Mouse (Mus musculus): ENCODE measurements around the gene Mgst3.
"Not testable (repeated sequence)": the region's sequence is repeated elsewhere in the genome, so short reads cannot be mapped to it uniquely, and the experiment has no call there.

The Mgst3 gene

DNA sequence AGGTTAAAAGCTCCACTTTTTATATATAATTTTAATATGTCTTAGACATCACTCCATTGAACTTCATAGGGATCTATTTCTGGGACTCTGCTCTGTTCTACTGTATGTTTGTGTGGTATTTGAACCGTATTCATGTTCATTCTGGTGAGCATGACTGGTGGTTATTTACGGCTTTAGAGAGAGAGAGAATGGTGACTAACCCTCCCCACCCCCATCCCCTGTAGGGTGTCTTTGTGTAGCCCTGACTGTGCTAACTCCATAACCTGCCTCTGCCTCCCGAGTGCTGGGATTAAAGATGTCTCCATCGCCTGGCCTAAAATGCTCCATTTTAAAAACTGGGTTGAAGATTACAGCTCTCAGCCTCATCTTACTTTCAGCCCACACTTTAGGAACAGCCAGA, 33.4 kb downstream of the Mgst3 start:
- DNase-seq (ENCODE audit: inconsistent ontology term), result no peak

GRCm38 (mm10) chr1:167358731-167359130, 34.9 kb downstream of the Mgst3 start:
- no peak for DNase-seq (ENCODE audit: inconsistent ontology term)

GRCm38 (mm10) chr1:167357387-167357786, 36.3 kb downstream of the Mgst3 start:
- DNase-seq (ENCODE audit: inconsistent ontology term), result no peak

- DNase-seq (ENCODE audit: inconsistent ontology term), result no peak
Observed at GRCm38 (mm10) chr1:167352403-167352802, 41.2 kb downstream of the Mgst3 start.

- no peak for DNase-seq (ENCODE audit: inconsistent ontology term)
Observed at GRCm38 (mm10) chr1:167350597-167351415, 42.8 kb downstream of the Mgst3 start.

DNA sequence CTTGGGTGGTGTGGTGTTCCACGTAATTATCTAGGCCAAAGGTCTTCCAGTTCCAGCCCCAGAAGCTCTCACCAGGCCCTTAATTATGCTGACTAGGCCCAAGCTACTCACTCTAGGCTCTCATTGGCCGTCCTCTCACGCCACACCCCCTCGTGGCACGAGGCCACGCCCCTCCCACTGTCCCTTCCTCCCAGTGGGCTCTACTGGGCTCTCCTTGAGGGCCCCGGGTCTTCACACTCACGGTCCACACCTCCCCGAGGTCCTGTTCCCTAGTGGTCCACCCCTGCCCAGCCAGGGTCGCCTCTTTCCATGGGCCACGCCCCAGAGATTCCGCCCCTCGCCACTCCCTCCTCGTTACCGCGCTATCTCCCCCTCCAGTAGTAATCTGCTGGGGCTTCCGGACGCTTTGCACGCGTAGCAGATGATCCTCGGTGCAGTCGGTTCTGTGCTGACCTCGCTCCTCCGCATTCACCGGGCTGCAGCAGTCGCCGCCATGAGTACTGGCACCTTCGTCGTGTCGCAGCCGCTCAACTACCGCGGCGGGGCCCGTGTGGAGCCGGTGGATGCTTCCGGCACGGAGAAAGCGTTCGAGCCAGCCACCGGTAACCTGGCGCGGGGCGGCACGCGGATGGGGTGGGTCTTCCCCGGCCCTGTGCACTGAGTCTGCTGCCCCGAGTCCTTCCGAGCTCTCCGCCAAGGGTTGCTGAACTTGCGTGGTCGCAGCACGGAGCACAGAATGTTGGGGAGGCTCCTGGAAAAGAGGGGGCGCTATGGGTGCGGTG, 43.6 kb downstream of the Mgst3 start, which contains the start of gene Aldh9a1:
Aldh9a1 (plus strand) TSS at position 177 of the 782 bp plus-strand sequence.
- peak; percentile 95 for DNase-seq (ENCODE audit: inconsistent ontology term)

GRCm38 (mm10) chr1:167349206-167349605, 44.4 kb downstream of the Mgst3 start:
- not testable (repeated sequence) for DNase-seq (ENCODE audit: inconsistent ontology term)

- DNase-seq (ENCODE audit: inconsistent ontology term), result not testable (repeated sequence)
Observed at GRCm38 (mm10) chr1:167345994-167346520, 47.6 kb downstream of the Mgst3 start.

DNA sequence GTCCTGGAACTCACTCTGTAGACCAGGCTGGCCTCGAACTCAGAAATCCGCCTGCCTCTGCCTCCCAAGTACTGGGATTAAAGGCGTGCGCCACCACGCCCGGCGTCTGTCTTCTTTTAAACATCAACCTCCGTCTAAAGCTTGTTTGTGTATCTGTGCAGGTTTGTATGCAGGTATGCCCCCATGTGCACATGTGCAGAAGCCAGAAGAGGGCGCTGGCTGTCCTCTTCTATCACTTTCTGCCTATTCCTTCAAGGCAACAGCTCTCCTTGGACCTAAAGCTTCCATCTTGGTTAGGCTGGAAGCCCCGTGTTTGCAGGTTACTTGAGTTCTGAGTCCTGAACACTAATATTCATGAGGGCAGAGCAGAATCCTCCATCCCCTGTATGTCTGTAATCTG, 50.8 kb downstream of the Mgst3 start:
- DNase-seq (ENCODE audit: inconsistent ontology term), result no peak

DNA sequence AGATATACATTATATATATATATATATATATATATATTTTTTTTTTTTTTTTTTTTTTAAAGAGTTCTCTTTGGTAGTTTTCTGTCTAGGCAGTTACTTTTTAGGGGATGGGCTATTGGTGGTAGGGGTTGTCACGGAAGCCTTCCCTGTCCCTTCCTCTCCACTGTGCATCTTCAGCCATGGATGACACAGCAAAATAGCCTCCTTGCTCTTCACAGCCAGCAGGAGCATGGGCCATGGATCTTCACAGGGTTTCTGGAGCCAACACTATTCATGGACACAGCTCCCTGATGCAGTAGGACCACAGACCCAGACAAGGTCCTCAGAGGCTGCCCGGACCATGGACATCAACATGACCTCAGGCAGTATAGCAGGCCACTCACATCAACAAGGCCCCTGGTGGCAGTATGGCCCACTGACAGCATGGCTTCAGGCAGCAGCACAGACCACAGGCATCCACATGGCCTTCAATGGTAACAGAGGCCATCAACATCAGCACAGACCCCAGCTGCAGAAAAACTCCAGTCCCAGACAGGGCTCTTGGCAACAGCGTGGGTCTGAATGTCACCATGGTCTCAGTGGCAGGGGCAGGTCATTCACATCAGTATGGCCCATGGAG, 52.6 kb downstream of the Mgst3 start:
- DNase-seq (ENCODE audit: inconsistent ontology term), result no peak

- peak; percentile 25 for DNase-seq (ENCODE audit: inconsistent ontology term)
Observed at GRCm38 (mm10) chr1:167340111-167340787, 53.4 kb downstream of the Mgst3 start.

GRCm38 (mm10) chr1:167339177-167339781, 54.4 kb downstream of the Mgst3 start:
- no peak for DNase-seq (ENCODE audit: inconsistent ontology term)

GRCm38 (mm10) chr1:167337463-167338095, 56.1 kb downstream of the Mgst3 start:
- DNase-seq (ENCODE audit: inconsistent ontology term), result peak; percentile 86

GRCm38 (mm10) chr1:167336398-167336797, 57.2 kb downstream of the Mgst3 start:
- DNase-seq (ENCODE audit: inconsistent ontology term), result no peak

DNA sequence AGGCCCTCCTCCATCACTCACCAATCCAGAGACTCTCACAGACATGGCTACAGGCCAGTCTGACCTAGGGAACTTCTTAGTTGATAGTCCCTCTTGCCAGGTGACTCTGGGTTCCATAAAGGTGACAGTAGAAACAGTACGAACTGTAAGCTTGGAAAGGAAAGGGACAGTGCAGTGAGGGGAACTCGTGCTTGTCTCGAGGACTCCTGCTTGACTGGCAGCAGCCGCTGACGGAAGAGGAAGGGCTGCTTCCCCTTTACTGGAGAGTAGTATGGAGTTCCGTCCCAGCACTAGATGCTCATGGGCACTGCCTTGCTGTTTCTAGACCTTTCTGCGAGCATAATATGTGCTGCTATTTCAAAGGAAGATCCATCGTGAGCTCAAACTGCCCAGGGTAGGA, 62.5 kb downstream of the Mgst3 start:
- DNase-seq (ENCODE audit: inconsistent ontology term), result no peak

GRCm38 (mm10) chr1:167328776-167329175, 64.9 kb downstream of the Mgst3 start:
- DNase-seq (ENCODE audit: inconsistent ontology term), result no peak
